Mouse (Mus musculus) urinary bladder, adult 2 months (tissue): Measurements from ENCODE around the gene Fyttd1. TPM values are rescaled to one million over a fixed set of nuclear protein-coding genes. Genes with fewer than 3 reads are reported as not detected.
"Not testable (repeated sequence)": the region's sequence is repeated elsewhere in the genome, so short reads cannot be mapped to it uniquely, and the experiment has no call there.

ENCODE experiments used
- DNase-seq: peaks from one replicate; pipeline ENCODE4 v3.0.0; 2022; ENCODE audit warnings: low spot score
- polyA plus RNA-seq: library from polyadenylated mRNA; depleted of rRNA; stranded (reverse); fragments of >200 nt; gene quantifications from 2 replicates; pipeline ENCODE4 v1.2.3, GENCODE M21; 2012

The Fyttd1 gene
- polyA plus RNA-seq, 1 experiment, result 51.4 TPM

DNA sequence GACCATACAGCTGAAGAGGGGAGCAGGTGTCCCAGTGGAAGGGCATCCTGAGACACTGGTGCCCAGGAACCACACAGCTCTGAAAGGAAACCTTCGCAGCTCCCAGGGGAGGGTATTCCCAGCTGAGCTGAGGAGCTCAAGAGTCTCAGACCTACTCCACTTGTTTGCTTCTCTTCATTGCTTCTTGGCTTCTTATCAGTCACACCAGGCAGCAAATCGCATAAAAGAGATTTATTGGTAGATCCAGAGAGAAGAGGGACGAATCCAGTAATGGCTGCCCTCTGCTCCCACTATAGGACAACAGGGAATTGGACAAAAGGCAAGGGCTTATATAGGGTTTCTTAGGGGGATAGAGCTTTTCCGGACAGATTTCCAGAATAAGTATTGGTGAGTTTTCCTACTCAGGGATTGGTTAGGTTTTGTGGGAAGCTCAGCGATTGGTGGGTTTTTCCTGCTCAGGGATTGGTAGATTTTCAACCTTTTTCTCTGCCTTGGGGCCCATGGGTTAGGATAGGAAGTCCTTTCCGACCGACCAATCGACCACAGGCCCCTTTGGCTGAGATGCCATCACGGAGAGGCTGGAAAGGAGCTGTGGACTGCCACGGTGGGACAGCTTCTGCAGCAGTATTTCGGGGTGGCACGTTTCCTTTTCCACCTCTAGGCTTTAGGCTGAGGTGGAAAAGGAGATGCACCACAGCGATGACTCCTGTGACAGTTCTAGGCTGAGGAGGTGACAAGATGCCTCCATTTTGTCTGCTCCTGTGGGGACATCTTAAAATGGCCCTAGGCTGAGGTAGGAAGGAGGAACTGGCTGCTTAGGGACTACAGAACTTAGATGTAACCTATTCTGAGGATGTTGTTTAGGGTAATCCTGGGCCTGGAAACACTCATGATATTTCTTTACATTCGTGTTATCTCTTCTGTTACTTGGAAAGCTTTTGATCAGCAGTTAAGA lies 1.9 kb downstream of the Fyttd1 start:
- no peak for DNase-seq

DNA sequence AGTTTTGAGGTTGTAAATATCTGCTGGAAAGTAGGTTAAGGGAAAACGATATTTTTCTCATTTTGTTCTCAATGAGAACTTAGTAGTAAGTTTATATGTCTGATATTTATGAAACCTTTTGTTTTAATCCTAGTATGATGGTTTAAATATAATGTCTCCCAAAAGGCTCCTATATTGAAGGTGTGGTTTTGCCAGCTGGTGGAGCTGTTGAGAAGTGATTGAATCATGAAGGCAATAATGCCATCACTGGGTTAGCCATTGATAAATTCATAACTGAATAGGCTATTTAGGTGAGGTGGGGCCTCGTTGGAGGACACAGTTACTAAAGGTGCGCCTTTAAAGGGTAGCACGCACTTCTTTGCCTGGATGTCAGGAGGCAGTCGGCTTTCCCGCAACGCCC lies 4.2 kb downstream of the Fyttd1 start:
- no peak for DNase-seq

DNA sequence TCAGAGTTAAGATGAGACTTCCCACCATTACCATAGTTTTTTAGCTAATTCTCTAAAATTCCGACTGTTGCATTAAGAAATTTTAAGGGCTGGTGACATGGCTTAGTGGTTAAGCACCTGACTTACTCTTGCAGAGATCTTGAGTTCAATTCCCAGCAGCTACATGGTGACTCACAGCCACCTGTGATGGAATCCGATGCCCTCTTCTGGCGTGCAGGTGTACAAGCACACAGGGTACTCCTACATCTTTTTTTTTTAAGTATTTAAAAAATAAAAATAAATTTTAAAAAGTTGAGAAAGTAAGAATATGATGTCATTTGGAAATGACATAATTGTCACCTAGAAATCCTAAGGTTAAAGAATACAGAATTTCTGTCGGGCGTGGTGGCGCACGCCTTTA lies 10.7 kb downstream of the Fyttd1 start:
- DNase-seq, result no peak

DNA sequence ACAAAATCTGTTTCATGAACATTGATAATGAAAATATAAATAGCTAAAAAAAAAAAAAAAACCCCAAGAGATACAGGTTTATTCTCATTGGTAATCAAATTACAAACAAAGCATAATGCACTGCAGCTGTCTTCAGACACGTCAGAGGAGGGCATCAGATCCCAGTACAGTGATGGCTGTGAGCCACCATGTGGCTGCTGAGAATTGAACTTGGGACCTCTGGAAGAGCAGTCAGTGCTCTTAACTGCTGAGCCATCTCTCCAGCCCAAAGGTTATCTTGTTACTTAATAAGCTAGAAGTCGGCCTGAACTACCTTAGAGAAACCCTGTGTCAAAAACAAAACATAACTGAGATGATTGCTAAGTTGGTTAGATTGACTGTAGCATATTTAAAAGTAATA lies 12.6 kb downstream of the Fyttd1 start:
- DNase-seq, result no peak

DNA sequence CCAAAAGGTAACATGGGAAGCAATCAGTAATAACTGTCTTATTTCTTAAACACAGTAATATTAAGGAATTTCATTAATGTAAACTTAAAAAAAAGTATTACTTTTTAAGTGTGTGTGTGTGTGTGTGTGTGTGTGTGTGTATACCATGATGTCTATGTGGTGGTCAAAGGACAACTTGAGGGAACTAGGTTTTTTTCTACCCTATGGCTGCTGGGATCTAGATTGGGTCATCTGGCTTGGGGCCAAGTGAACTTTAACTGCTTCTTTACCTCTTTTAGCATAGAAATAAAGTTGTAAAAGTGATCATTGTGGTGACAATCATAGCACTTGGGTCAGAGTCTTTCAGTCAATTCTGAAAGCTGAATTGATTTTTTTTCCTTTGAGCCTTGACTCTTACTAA lies 18.8 kb downstream of the Fyttd1 start:
- no peak for DNase-seq

DNA sequence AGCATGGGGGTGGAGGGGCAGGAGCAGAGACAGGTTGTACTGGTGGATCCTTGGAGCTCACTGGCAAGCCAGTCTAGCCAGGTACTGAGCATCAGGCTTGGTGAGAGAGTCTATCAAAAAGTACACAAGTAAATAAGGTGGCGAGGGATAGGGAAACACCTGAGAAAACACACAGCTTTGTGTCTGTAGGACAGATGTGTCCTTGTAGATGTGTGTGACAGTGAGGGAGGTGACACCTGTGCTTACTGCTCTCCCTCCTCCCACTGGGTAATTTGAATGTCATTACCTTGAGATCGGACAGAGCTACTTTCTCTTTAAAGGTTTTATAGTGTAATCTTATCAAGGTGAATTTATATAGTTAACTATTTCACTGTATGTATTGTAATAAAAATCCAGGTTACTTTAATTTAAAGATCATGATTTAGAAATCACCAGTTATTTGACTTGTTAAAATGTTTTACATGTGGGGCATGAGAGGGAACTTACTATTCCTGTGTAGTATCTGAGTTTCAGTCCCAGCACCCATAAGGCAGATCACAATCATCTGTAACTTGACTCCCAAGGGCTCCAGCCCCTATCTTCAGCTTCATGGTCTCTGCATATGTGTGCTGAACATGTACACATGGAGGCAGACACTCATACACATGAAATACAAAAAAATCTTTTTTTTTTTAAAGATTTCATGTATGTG lies 24.2 kb downstream of the Fyttd1 start:
- DNase-seq, result no peak

DNA sequence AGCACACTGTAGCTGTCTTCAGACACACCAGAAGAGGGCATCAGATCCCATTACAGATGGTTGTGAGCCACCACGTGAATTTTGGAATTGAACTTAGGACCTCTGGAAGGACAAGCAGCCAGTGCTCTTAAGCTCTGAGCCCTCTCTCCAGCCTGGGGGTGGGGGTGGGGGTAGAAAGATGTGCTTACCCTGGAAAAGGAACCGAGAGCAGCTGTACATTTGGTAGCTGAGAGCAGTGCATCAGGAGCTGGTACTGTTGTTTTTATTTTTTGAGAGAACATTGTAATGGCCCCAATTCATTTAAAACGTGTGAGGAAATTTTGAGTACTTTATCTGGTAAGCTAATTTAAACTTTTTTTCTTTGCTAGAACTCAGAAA lies 24.7 kb downstream of the Fyttd1 start:
- DNase-seq, result no peak

DNA sequence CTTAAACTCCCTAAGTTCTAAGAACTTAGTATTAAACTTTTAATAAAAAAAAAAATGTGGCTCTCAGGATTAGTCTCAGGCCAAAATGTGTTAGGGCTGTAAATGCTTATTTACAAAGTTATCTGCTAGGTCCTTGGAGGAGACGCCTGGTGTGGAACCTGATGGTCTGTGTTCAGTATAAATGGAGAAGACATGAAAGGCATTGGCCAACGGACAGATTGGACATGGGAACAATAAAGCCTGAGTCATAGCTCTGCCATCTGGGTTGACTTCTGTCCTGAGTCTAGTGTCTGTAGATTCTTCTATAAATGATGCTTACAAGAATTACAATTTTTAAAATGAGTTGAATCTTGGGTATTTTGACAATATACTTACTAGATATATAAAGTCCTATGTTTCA lies 28.9 kb downstream of the Fyttd1 start:
- DNase-seq, result no peak

DNA sequence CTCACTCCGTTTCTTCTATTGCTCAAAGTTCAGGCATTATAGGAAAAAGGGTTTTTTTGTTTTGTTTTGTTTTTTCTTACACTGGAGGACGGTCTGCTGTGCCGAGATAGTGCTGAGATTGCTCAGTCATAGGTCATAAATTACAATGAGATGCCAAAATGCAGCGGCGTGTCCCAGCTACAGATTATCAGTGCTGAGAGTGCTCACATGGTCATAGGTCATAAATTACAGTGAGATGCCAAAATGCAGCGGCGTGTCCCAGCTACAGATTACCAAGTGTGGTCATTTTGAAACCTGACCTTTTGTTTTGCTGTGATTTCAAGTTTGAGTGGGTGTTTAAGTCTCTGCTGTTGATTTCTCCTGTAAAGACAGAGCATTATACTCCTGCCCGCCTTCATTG lies 29.4 kb downstream of the Fyttd1 start:
- no peak for DNase-seq

DNA sequence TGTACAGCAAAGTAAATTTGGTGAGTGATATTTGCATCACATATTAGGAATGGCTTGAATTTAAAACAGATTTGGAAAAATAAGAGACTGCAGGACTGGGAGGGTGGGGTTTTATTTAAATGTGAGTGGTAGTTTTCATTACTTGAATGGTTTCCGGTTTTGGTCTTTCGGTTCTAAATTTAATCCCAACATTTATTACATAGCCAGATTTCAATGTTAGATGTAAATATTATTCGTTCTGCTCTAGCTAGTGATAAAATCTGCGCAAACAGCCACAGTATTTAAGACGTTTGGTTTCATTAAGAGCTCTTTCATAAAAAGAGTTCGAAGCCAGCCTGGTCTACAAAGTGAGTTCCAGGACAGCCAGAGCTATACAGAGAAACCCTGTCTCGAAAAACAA lies 35.9 kb downstream of the Fyttd1 start:
- DNase-seq, result no peak

DNA sequence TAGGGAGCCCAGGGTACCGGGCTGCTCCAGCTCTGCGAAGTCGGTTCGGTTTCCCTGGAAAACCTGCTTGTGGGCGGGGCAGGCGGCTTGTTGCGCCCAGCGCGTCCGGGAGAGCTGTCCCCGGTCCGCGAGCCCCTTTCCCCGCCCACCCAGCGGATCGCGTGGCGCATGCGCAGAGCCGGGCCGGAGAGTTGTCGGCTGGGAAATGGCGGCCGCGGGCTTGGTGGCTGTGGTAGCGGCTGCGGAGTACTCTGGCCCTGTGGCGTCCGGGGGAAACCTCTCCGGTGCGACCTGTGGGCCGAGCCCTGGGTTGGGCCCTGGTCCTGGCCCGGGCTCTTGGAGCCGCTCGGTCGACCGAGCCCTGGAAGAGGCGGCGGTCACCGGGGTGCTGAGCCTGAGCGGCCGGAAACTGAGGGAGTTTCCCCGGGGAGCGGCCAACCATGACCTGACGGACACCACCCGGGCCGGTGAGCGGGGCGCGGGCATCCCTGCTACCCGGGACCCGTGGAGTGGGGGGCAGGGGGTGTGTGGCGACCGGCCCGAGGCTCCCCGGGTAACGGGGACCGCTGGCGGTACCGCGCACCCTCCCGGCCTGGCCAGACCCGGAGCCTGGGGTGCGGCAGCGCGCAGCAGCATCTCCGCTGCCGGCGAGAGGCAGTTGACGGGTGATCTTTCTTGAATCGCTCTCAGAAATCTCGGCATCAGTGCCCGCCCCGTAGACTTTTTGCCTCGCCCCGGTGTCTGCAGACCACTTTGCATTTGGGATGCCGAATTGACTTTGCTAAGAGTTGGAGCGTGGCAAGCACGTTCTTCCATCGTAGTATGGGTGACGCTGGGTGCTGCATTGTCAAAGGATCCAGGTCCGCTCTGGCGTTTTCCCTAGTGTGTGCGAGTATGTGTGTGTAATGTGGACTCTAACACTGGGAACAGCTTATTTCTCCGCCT lies 36.9 kb downstream of the Fyttd1 start, which contains the start of gene Lrch3:
Gene Lrch3 (plus strand): TSS at position 164 of the 945 bp plus-strand sequence.
- DNase-seq, result peak; percentile 93

DNA sequence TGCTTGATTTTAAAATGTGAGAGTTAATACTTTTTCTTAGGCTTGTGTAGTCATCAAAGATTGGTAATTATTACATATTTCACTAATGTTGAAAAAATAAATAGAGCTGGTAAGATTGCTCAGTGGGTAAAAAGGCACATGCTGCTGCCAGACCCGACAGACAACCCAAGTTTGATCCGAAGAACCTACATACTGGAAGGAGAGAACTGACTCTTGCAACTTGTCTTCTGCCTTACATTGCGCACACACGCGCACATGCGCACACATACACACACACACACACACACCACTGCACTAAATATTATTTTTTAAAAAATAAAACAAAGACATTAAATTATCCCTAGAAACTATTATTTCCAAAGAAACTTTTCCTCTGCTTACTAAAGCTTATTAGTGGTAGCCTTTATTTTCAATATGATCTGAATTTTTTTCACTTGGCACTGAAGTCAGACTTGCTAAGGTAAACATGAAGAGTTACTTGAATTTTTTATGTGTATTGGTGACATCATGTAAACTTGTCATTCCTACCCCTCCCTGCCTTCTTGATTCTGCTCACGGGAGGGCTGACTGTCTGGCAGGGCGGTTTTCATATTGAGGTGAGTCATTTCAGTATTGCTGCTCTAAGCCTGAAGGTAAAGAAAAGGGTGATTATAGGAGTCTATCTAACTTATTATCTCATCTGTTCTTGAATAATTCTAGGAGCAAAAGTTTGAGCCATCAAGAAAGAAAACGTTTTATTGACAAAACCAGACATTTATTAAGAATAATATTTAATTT lies 38.2 kb downstream of the Fyttd1 start:
- DNase-seq, result no peak

DNA sequence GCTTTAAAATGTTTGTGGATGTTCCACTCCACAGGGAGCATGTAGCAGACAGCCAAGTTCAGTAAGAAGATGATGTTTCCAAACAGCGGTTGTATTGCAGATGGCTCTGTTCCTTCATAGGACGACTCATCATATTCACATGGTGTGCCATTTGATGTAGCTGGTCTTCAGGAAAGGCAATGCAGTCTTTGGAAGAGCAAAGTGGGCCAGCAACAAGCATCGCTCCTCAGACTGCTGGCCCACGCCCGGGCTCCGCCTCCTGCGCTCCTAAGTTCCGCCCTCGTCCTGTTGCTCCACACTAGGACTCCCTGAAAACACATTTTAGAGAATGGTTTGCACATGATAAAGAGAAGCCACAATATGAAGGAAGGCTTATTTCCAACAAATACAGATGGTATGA lies 49.3 kb downstream of the Fyttd1 start:
- DNase-seq, result not testable (repeated sequence)

DNA sequence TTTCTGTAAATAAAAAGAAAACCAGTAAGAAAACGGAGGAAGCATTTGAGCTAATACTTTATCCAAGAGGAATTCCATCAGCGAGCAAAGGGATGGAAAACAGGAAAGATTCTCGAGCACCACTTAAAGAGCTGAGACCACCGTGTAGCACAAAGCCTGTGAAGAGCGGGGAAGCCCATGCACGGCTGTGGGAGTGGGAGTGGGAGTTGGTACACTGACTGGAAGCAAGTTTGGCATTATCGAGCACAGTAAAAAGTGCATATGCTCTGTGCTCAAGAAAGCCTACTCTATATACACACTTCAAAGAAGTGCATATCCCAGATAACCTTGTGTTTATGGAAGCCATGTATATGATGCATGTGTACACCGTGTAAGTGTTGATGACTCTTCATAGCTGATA lies 49.7 kb downstream of the Fyttd1 start:
- DNase-seq, result no peak

DNA sequence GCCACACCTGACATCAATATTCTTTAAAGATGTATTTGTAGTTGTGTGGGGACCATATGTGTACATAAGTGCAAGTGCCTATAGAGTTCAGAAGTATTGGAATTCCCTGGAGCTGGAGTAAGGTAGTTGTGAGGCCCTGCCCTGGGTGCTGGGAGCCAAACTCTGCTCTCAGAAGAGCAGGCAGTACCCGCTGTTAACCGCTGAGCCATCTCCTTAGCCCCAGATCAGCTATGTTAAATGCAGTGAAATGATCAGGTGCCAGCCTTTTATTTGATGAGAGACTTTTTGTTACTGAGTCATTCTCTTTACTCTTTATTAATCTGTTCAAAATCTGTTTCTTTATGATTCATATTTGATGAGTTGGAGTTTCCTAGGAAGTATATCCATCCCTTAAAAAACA lies 52.6 kb downstream of the Fyttd1 start:
- DNase-seq, result no peak

DNA sequence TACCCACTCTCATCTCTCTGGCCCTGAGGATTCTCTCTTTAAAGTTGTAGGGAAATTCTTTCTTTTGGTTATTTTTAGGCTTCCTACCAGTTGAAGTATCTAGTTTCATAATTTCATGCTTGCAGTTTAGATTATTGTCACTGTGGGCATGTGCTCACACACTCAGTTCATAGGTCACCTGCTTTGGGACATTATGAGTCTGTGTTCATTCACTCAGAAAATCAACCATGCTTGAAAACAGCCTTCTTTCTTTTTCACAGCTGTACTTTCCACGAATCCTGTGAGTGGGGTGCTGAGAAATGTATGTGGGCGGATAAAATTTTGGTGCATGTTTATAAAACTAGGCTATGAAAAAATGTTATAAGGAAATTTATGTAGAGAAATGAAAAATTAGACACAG lies 57.2 kb downstream of the Fyttd1 start:
- no peak for DNase-seq

DNA sequence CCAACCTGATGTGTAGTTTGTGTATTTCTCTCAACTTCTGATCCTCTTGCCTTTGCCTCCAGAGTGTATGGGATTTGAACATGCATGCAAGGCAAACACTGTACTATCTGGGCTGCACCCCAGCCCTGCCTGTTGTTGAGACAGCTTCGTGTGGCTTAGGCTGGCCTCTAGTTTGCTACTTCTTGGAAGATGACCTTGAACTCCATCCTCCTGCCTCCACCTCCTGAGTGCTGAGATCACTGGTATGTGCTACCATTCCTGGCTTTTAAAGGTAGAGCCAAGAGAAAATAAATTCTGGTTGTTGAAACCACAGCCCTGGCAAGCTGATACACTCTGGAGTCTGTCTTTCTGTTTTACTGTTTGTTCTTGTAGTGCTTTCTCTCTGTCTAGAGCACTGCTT lies 57.8 kb downstream of the Fyttd1 start:
- no peak for DNase-seq

DNA sequence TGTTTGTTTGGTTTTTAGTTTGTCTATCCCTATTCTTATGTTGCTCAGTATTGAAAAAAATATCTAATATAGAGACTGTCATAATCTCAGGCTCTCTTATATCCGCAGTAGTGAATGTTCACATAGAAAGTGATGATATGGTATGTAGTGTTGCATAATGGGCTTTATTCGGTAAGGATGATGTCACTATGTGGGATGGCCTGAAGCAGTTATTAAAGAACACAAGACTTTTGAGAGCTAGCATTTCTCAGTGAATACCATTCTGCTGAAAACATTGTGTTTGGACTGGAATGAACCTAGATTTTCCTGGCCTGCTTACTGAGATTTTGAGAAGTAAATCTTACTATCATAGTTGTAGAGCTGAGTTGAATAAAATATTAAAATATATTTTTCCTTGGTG lies 60.1 kb downstream of the Fyttd1 start:
- DNase-seq, result no peak

DNA sequence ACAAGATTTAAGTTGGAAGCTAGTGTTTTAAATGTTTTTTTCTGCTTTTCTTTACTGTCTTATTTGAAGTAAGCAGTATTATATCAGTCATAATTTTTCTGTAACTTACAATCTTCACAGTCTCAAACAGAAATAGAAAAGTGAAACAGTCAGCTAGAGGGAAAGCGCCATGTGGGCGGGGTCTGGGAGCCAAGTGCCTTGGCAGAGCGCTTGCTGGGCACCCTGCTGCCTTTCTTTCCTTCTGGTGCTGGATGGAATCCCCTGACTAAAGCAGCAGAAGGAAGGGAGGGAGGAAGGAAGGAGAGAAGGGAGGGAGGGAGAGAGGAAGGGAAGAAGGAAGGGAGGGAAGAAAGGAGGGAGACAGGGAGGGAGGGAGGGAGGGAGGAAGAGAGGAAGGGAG lies 62.0 kb downstream of the Fyttd1 start:
- not testable (repeated sequence) for DNase-seq

DNA sequence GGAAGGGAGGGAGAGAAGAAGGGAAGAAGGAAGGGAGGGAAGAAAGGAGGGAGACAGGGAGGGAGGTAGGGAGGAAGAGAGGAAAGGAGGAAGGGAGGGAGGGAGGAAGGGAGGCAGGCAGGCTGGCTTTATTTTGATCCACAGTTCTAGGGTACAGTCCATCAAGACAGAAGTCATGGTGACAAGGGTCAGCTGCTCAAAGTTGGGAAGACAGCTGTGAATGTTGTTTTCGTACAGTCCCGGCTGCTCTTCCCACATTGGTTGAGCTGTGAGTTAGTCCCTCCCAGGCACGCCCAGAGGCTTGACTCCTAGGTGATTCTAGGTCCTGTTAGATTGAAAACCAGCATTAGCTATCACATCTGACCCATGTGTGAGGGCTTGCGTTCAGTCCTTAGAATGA lies 62.4 kb downstream of the Fyttd1 start:
- DNase-seq, result not testable (repeated sequence)

DNA sequence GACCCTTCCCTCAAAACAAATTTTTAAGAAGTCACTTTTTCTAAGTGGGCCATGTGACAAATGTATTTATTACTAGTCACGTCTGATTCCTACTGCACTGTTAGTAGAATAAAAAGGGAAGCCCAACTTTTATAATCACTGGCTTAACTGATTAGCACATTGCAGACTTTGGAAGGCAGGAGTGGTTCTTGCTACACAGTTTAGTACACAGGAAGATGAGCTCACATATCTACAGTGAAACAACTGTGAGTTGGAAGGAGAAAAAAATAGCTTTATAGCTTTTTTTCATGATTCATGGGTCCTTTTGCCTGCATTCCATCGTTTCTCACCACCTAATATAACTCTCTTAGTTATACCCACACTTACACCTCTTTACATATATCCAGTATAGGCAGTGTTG lies 63.9 kb downstream of the Fyttd1 start:
- DNase-seq, result not testable (repeated sequence)
